Mouse (Mus musculus) midbrain, embryonic 10.5 days (tissue): ENCODE data around the gene Nox1. TPM values are rescaled to one million over a fixed set of nuclear protein-coding genes. Genes with fewer than 3 reads are reported as not detected.

ENCODE experiments used
- DNase-seq: peaks from one replicate; pipeline ENCODE4 v3.0.0-alpha.2; 2017; ENCODE audit warnings: low spot score
- H3K27ac ChIP-seq: fragments of 300-500 bp; sonication (generic); replicated peaks from 2 replicates; pipeline ENCODE4 v1.5.1; 2016; ENCODE audit warnings: mild to moderate bottlenecking
- H3K27me3 ChIP-seq: fragments of 300-500 bp; sonication (generic); 2 replicates; pipeline ENCODE4 v1.6.1; 2016; ENCODE audit warnings: low read depth, mild to moderate bottlenecking; ENCODE audit not compliant: poor library complexity, severe bottlenecking
- H3K36me3 ChIP-seq: fragments of 300-500 bp; sonication (generic); 2 replicates; pipeline ENCODE4 v1.6.1; 2016; ENCODE audit warnings: mild to moderate bottlenecking, moderate library complexity
- H3K4me1 ChIP-seq: fragments of 300-500 bp; sonication (generic); 2 replicates; pipeline ENCODE4 v1.6.1; 2016
- H3K4me3 ChIP-seq: fragments of 300-500 bp; sonication (generic); 2 replicates; pipeline ENCODE4 v1.5.1; 2016; ENCODE audit warnings: mild to moderate bottlenecking, moderate library complexity
- H3K9me3 ChIP-seq: fragments of 300-500 bp; sonication (generic); replicated peaks from 2 replicates; pipeline ENCODE4 v1.6.1; 2016; ENCODE audit warnings: mild to moderate bottlenecking
- WGBS: fragments of 180-500 bp; shearing (Covaris S2); methylation state at CpG from one replicate; pipeline ENCODE4 v1.1.7; 2016; 5-methylcytosine and 5-hydroxymethylcytosine counted together
- polyA plus RNA-seq: library from polyadenylated mRNA; unstranded; fragments of >200 nt; fragmentation: Nextera tagmentation; extraction: Ambion mirVana; gene quantifications from 2 replicates; pipeline ENCODE4 v1.2.1, GENCODE M21; 2016

Gene Nox1
- polyA plus RNA-seq, 1 experiment from 2014 or later: not detected

- no peak overlapping the region for H3K4me3 ChIP-seq
- peaks cover 13% of the 10 kb centered on the region for H3K4me1 ChIP-seq
- H3K36me3 ChIP-seq: no peaks in the 10 kb centered on the region
- peaks cover 52% of the 10 kb centered on the region for H3K27me3 ChIP-seq
- no peaks in the 10 kb centered on the region for H3K9me3 ChIP-seq
- WGBS: 59% methylated on average over 4 of the region's 4 CpGs
- DNase-seq: no peak
- no peak overlapping the region for H3K27ac ChIP-seq
Measured at GRCm38 (mm10) chrX:134163484-134163883, 58.3 kb downstream of the Nox1 start.

GRCm38 (mm10) chrX:134162826-134163225 is 58.9 kb downstream of the Nox1 start:
- no peak overlapping the region for H3K27ac ChIP-seq
- WGBS: 23% methylated on average over 11 of the region's 11 CpGs

GRCm38 (mm10) chrX:134162043-134162720 is 59.6 kb downstream of the Nox1 start, which contains the start of gene Xkrx:
Gene Xkrx (minus strand): TSS chrX:134162076.
- H3K36me3 ChIP-seq: no peaks in the 10 kb centered on the region
- peaks cover 58% of the 10 kb centered on the region for H3K27me3 ChIP-seq
- H3K4me1 ChIP-seq: peaks cover 13% of the 10 kb centered on the region
- DNase-seq: peak; percentile 12
- H3K27ac ChIP-seq: no peak within 1 kb of the TSS
- 29% methylated on average over 16 of the region's 16 CpGs for WGBS
- no peaks in the 10 kb centered on the region for H3K9me3 ChIP-seq
- H3K4me3 ChIP-seq: peak within 1 kb of the TSS; percentile 43

More at GRCm38 (mm10) chrX:134162826-134163225, 58.9 kb downstream of the Nox1 start:
- Histone ChIP-seq H3K4me3 (peak overlapping the region; percentile 43), H3K27me3 (peaks cover 57% of the 10 kb centered on the region), H3K36me3 (no peaks in the 10 kb centered on the region), H3K9me3 (no peaks in the 10 kb centered on the region), H3K4me1 (peaks cover 13% of the 10 kb centered on the region)
- peak; percentile 11 for DNase-seq

GRCm38 (mm10) chrX:134160442-134160841 is 61.3 kb downstream of the Nox1 start:
- Histone ChIP-seq H3K4me1 (peaks cover 13% of the 10 kb centered on the region), H3K36me3 (no peaks in the 10 kb centered on the region), H3K4me3 (no peak overlapping the region), H3K27me3 (peaks cover 56% of the 10 kb centered on the region), H3K9me3 (no peaks in the 10 kb centered on the region), H3K27ac (no peak overlapping the region)
- DNase-seq: no peak
- 95% methylated on average over 2 of the region's 2 CpGs for WGBS

GRCm38 (mm10) chrX:134158151-134158550 is 63.6 kb downstream of the Nox1 start:
- H3K27me3 ChIP-seq: peaks cover 49% of the 10 kb centered on the region
- H3K36me3 ChIP-seq: no peaks in the 10 kb centered on the region
- WGBS: 51% methylated on average over 7 of the region's 7 CpGs
- peaks cover 8% of the 10 kb centered on the region for H3K4me1 ChIP-seq
- no peak overlapping the region for H3K27ac ChIP-seq
- DNase-seq: no peak
- no peak overlapping the region for H3K4me3 ChIP-seq
- H3K9me3 ChIP-seq: no peaks in the 10 kb centered on the region

GRCm38 (mm10) chrX:134141986-134142385 is 79.8 kb downstream of the Nox1 start:
- H3K9me3 ChIP-seq: no peaks in the 10 kb centered on the region
- DNase-seq: no peak
- 88% methylated on average over 4 of the region's 4 CpGs for WGBS
- H3K36me3 ChIP-seq: no peaks in the 10 kb centered on the region
- H3K27ac ChIP-seq: no peak overlapping the region
- no peaks in the 10 kb centered on the region for H3K4me1 ChIP-seq
- peaks cover 51% of the 10 kb centered on the region for H3K27me3 ChIP-seq
- H3K4me3 ChIP-seq: no peak overlapping the region

- DNase-seq: no peak
- Histone ChIP-seq H3K4me1 (no peaks in the 10 kb centered on the region), H3K36me3 (no peaks in the 10 kb centered on the region), H3K27ac (no peak overlapping the region), H3K4me3 (no peak overlapping the region), H3K9me3 (no peaks in the 10 kb centered on the region), H3K27me3 (peaks cover 55% of the 10 kb centered on the region)
- WGBS: 83% methylated on average over 1 of the region's 1 CpGs
Measured at GRCm38 (mm10) chrX:134141551-134141950, 80.2 kb downstream of the Nox1 start.

- H3K27ac ChIP-seq: no peak overlapping the region
- 82% methylated on average over 6 of the region's 6 CpGs for WGBS
- H3K4me1 ChIP-seq: no peaks in the 10 kb centered on the region
- H3K4me3 ChIP-seq: no peak overlapping the region
- peaks cover 68% of the 10 kb centered on the region for H3K27me3 ChIP-seq
- no peak for DNase-seq
- no peaks in the 10 kb centered on the region for H3K36me3 ChIP-seq
- H3K9me3 ChIP-seq: no peaks in the 10 kb centered on the region
Measured at GRCm38 (mm10) chrX:134140024-134140423, 81.7 kb downstream of the Nox1 start.

- Histone ChIP-seq H3K36me3 (no peaks in the 10 kb centered on the region), H3K4me3 (no peak overlapping the region), H3K27ac (no peak overlapping the region), H3K9me3 (no peaks in the 10 kb centered on the region), H3K4me1 (no peaks in the 10 kb centered on the region), H3K27me3 (peaks cover 80% of the 10 kb centered on the region)
- no peak for DNase-seq
- 58% methylated on average over 3 of the region's 3 CpGs for WGBS
Measured at GRCm38 (mm10) chrX:134133821-134134220, 87.9 kb downstream of the Nox1 start.

- peaks cover 79% of the 10 kb centered on the region for H3K27me3 ChIP-seq
- H3K4me1 ChIP-seq: no peaks in the 10 kb centered on the region
- H3K36me3 ChIP-seq: no peaks in the 10 kb centered on the region
- H3K9me3 ChIP-seq: no peaks in the 10 kb centered on the region
- H3K4me3 ChIP-seq: no peak overlapping the region
- no peak for DNase-seq
- 28% methylated on average over 5 of the region's 5 CpGs for WGBS
- H3K27ac ChIP-seq: no peak overlapping the region
Measured at GRCm38 (mm10) chrX:134132295-134132694, 89.5 kb downstream of the Nox1 start.

- no peak for DNase-seq
- no peak overlapping the region for H3K4me3 ChIP-seq
- H3K36me3 ChIP-seq: no peaks in the 10 kb centered on the region
- H3K4me1 ChIP-seq: no peaks in the 10 kb centered on the region
- H3K27me3 ChIP-seq: peaks cover 90% of the 10 kb centered on the region
- no peaks in the 10 kb centered on the region for H3K9me3 ChIP-seq
- WGBS: 91% methylated on average over 3 of the region's 3 CpGs
- no peak overlapping the region for H3K27ac ChIP-seq
Measured at GRCm38 (mm10) chrX:134128549-134128948, 93.2 kb downstream of the Nox1 start.

- no peak overlapping the region for H3K4me3 ChIP-seq
- H3K27ac ChIP-seq: no peak overlapping the region
- H3K36me3 ChIP-seq: no peaks in the 10 kb centered on the region
- peaks cover 75% of the 10 kb centered on the region for H3K27me3 ChIP-seq
- no peaks in the 10 kb centered on the region for H3K9me3 ChIP-seq
- no peak for DNase-seq
- no peaks in the 10 kb centered on the region for H3K4me1 ChIP-seq
- 75% methylated on average over 3 of the region's 3 CpGs for WGBS
Measured at GRCm38 (mm10) chrX:134116417-134116816, 105.3 kb downstream of the Nox1 start.

- DNase-seq: no peak
- Histone ChIP-seq H3K36me3 (no peaks in the 10 kb centered on the region), H3K9me3 (no peaks in the 10 kb centered on the region), H3K4me1 (no peaks in the 10 kb centered on the region), H3K27ac (no peak overlapping the region), H3K27me3 (peaks cover 80% of the 10 kb centered on the region), H3K4me3 (no peak overlapping the region)
- 88% methylated on average over 3 of the region's 3 CpGs for WGBS
Measured at GRCm38 (mm10) chrX:134111767-134112166, 110.0 kb downstream of the Nox1 start.
